Mouse (Mus musculus) brain, embryonic 14.5 days (tissue): ENCODE results near the gene Prkab2. TPM values are rescaled to one million over a fixed set of nuclear protein-coding genes. Genes with fewer than 3 reads are reported as not detected.
A peak's percentile ranks its signal among the peaks of the same experiment; 100 is the strongest.

Experiments used
- DNase-seq: peaks from one replicate; pipeline ENCODE4 v3.0.0-alpha.2; 2011; ENCODE audit warnings: low read depth
- CTCF ChIP-seq: fragments of 200-500 bp; IDR thresholded peaks from 2 replicates; pipeline ENCODE4 v1.5.1; 2012; ENCODE audit warnings: inconsistent platforms, mild to moderate bottlenecking, moderate library complexity, borderline replicate concordance; ENCODE audit not compliant: insufficient read depth, insufficient read length; ENCODE audit errors: extremely low read depth
- POLR2A ChIP-seq: fragments of 200-500 bp; IDR thresholded peaks from 2 replicates; pipeline ENCODE4 v1.6.1; 2012; ENCODE audit warnings: mild to moderate bottlenecking, inconsistent platforms, borderline replicate concordance; ENCODE audit not compliant: poor library complexity, insufficient read depth, insufficient read length, severe bottlenecking; ENCODE audit errors: extremely low read depth
- polyA plus RNA-seq: library from polyadenylated mRNA; depleted of rRNA; stranded (reverse); fragments of >200 nt; gene quantifications from 2 replicates; pipeline ENCODE4 v1.2.3, GENCODE M21; 2012

Gene Prkab2
- polyA plus RNA-seq, 1 experiment: 18.4 TPM

DNA sequence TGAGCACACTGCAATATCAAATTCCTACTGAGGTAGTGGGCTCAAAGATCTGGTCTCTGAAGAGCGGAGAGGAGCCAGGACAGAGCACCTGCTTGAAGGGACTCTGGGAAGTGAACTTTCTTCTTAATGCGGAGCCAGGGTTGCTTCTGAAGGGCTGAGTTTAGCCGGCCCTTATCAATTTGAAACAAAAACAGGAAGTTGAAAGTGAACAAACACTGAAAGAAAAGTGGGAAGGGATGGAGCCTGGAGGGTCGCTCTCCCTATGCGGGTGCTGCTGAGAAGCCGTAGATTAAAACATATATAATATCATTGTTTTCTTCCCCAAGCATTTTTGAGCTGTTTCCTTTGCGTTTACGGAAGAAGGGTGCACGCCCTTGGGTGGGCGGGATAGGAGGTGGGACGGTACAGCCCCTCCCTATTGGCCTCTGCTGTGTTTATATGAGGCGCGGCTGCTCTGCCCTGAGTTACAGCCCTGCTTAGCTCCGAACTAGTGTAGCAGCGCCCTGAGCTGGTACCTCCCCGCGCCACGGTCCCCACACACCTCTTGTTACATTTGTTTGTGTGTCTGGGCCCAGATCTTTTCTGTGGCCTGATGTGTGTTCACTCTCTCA lies 29.5 kb upstream of the Prkab2 start, which contains the start of gene Fmo5:
Fmo5 (plus strand) TSS at position 414 of the 611 bp plus-strand sequence.
- peak; percentile 34 for DNase-seq
- TF ChIP-seq CTCF (no peak), POLR2A (no peak)

DNA sequence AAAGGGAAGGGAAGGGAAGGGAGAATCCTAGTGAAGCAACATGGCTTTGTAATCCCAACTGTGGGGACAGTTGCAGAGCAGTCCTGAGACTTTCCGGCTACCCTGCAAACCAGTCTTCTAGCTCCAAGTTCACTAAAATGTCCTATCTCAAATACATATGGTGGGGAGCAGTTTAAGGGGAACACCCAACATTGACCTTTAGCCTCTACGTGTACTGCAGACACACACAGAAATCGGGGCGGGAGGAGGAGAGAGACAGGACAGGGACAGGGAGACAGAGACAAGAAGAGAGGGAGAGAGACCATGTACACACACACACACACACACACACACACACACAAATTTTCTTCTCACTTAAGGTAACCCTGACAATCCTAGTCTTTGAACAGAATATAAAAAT lies 28.1 kb upstream of the Prkab2 start:
- TF ChIP-seq POLR2A (no peak), CTCF (no peak)
- no peak for DNase-seq

DNA sequence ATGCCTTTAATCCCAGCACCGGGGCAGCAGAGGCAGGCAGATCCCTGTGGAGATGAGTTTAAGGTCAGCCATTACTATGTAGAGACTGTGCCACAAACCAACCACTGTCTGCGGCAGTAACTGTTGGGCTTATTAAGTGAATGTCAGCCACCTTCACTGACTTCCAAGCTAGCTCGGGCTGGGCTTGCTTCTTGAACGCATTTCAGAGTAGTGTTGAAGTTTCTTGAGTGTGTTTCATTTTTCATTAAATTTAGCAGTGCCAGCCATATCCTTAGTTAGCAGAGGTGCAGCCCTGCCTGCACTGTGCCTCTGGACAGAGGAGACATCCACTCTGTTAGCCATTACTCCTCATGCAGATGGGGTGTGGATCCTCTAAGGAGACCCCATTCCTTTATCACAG lies 27.2 kb upstream of the Prkab2 start:
- no peak for TF ChIP-seq CTCF
- TF ChIP-seq POLR2A: no peak
- no peak for DNase-seq

DNA sequence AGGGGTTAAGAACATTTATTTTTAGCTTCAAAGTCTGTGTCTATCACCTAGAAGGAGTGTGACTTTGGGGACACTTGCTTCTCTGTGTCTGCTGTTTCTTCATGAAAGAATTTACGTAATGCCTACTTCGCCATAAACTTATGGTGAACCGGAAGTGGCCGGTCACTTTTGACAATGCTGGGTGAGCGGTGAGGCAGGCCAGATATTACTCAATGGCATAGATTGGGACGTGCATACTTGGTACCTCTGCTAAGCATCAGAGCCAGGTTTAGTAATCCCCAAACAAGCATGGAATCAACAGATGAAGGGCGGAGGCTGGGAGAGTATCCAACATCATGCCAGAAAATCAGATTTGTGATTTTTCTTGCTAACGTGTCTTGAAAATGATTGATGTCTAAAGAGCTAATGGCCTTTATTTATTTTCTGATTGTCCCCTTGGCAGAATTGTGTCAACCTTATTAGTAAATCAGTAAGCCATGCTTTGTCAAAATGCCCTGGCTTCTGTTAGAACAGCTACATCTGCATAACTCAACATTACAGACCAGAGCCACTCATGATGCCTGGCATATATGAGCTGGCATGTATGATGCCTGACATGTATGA lies 26.6 kb upstream of the Prkab2 start:
- no peak for TF ChIP-seq POLR2A
- no peak for TF ChIP-seq CTCF
- DNase-seq: no peak

DNA sequence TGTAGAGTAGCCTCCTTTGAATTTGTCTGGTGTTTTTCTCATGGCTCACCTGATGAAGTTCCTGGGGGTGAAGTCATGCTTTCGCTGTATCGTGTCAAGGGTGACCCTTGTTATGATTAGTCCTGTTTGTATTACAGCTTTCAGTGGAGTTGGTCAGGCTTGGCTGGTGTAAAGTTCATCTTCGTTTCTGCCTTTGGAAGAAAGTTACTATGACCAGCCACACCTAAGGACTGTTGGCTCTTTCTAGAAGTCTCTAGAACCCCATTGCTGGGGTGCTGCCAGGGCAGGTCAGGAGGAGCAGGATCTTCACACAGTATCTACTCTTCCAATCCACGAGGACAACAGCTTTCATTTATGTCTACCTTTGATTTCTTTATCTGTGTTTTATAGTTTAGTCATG lies 24.5 kb upstream of the Prkab2 start:
- DNase-seq: no peak
- TF ChIP-seq CTCF (no peak), POLR2A (no peak)

DNA sequence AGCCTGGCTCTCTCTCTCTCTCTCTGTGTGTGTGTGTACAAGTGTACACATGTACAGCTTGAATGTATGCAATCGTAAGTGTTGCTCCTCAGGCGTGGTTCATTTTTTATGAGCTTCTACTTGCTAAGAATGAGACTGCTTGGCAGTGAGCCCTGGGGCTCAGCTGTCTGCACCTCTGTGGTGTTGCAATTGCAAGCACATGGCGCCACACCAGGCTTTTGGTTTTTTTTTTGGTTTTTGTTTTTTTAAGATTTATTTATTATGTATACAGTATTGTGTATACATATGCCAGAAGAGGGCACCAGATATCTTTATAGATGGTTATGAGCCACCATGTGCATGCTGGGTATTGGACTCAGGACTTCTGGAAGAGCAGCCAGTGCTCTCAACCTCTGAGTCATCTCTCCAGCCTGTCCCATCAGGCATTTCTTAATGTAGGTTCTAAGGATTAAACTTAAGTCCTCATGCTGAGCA lies 23.7 kb upstream of the Prkab2 start:
- TF ChIP-seq POLR2A (no peak), CTCF (no peak)
- DNase-seq: peak; percentile 58

DNA sequence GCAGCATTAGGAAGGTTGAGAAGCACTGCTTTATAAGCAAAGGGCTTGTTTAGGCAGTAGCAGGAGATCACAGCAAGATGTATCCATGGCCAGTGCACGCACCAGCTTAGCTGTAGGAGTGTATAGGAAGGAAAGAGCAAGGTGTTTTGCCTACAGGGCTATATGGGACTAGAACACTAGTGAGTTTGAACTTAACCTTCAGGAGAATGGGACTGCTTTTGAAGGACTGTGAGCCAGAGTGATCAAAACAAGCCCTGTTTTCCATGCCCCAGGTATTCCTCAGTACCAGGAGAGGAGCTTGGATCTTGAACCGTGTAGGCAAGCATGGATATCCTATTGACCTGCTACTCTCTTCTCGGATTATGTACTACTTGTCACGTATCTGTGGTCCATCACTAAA lies 16.6 kb upstream of the Prkab2 start:
- DNase-seq: no peak
- TF ChIP-seq POLR2A (no peak), CTCF (no peak)

DNA sequence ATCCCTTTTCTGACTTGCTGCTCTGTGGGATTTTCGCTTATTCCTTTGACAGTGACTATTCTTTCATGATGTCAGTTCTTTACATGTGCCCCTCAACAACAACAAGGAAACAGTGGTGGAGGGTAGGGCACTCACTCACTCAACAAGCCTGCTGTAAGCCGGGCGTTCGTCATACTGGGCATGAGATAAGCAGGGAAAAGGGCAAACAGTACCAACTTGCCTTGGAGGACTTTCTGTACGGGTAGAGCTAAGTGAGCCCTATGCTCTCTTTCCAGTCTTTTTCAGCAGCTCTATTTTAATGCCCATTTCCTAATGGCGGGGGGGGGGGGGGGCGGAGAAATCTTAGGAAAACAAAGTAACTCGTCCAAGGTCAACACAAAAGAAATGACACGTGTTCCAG lies 16.0 kb upstream of the Prkab2 start:
- TF ChIP-seq CTCF: no peak
- no peak for TF ChIP-seq POLR2A
- DNase-seq: no peak

DNA sequence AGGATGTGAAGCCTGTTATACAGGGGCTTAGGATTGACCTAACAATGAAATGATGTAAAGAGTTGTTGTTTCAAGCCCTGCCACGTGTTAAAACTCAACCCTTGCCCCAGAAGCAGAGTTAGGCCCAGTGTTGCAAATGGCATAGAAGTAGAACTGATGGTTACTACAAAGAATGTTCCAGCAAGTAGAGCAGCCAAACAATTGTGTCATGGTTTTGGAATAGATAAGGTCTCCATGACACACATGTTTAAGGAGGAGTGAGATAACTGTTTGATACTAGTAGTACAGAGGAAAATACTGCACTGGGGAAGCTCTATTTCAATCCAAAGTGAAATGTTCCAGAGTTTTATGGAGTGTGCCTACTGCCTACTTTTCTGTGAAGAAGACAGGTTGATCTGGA lies 9.5 kb upstream of the Prkab2 start:
- no peak for DNase-seq
- no peak for TF ChIP-seq POLR2A

DNA sequence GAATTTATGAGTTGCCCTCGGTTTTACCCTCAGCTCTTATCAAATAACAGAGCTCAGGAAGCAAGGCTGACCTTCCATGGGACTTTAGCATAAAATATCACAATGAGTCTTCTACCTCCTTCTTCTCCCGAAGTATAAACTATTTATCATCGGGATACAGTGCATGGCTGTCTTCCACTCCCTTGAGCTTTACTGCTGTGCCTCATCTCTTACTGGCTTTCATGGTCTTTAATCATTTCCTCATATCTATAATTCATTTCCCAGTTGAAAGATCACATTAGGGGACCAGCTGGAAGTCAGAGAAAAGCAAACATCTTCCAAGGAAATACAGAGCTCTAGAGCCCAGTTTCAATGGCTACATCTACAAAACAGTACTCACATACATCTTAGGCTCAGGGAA lies 9.0 kb upstream of the Prkab2 start:
- no peak for DNase-seq
- TF ChIP-seq CTCF: no peak
- no peak for TF ChIP-seq POLR2A

DNA sequence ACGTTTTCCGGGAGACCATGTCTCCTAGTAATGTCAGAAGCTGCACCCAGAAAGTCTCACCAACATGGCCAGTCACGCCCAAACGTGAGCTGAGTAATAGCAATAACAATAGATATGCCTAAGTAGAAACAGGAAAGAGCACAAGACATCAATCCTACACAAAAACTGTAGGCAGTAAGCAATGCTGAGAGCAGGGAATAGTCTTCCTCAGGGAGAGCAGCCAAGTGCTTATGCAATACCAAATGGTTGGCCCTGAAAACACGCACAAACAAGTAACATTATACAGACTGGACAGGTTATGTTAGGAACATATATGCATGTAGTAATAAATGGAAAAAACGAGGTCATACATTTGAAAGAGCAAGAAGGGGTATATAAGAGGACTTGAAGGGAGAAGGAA lies 8.5 kb upstream of the Prkab2 start:
- no peak for DNase-seq

DNA sequence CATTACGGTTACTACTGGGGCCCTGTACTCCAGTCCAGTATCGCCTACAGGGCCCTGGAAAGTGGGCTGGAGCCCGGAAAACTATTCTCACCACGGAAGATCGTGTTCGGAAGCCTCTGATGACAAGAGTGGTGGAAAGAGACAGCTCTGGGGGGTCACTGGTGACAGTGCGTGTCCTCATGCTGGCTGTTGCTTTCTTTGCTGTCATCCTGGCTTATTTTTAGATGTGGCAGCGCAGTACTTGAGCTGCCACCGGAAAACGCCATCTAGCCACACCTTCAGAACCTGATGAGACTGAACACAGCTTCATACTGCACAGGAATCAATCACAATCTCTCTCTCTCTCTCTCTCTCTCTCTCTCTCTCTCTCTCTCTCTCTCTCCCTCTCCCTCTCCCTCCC lies 6.4 kb upstream of the Prkab2 start:
- no peak for DNase-seq
- TF ChIP-seq POLR2A: no peak
- TF ChIP-seq CTCF: no peak

More for the DNA sequence above, 8.5 kb upstream of the Prkab2 start:
- TF ChIP-seq POLR2A: no peak
- TF ChIP-seq CTCF: no peak
